Mouse (Mus musculus) spleen, adult 2 months (tissue): ENCODE data around the gene Ceacam1.

Source experiments
- CTCF ChIP-seq: fragments of 200-500 bp; IDR thresholded peaks from 2 replicates; pipeline ENCODE4 v1.5.1; 2011; ENCODE audit warnings: mild to moderate bottlenecking, inconsistent platforms; ENCODE audit not compliant: insufficient read depth, insufficient read length, insufficient replicate concordance; ENCODE audit errors: extremely low read depth
- POLR2A ChIP-seq: fragments of 200-500 bp; IDR thresholded peaks from 2 replicates; pipeline ENCODE4 v1.6.1; 2011; ENCODE audit warnings: low read depth, low read length, inconsistent platforms

DNA sequence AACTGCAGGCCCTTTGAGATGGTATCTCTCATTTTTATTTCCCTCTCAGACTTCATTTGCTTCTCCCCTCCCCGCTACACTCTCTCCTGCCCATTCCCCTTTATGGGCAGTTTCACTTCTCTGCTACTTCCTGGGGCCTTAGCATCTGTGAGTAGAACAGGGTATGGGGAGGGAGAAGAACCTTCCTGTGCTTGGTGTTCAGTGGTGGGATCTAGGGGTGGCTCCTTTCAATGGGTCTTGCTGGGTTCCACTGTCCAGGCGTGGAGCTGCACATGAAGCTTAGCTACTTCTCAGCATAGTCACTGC lies 41.9 kb downstream of the Ceacam1 start:
- TF ChIP-seq CTCF (no peak), POLR2A (peak; percentile 9; the same call in 1 of the 2 replicates)
